Mouse (Mus musculus) liver, embryonic 12.5 days (tissue): ENCODE data around the gene Tnfsf9. TPM values are rescaled to one million over a fixed set of nuclear protein-coding genes. Genes with fewer than 3 reads are reported as not detected.

ENCODE experiments used
- ATAC-seq: fragments of 200-750 bp; cut with Nextera tagmentation; 2 replicates; pipeline ENCODE4 v1.8.0; 2017; ENCODE audit warnings: moderate number of reproducible peaks, mild to moderate bottlenecking, moderate library complexity
- H3K27ac ChIP-seq: fragments of 300-500 bp; sonication (generic); 2 replicates; pipeline ENCODE4 v1.5.1; 2016; ENCODE audit warnings: mild to moderate bottlenecking
- H3K27me3 ChIP-seq: fragments of 300-500 bp; sonication (generic); replicated peaks from 2 replicates; pipeline ENCODE4 v1.6.1; 2016; ENCODE audit warnings: mild to moderate bottlenecking, moderate library complexity
- H3K36me3 ChIP-seq: fragments of 300-500 bp; sonication (generic); 2 replicates; pipeline ENCODE4 v1.6.1; 2016; ENCODE audit warnings: mild to moderate bottlenecking, moderate library complexity
- H3K4me1 ChIP-seq: fragments of 300-500 bp; sonication (generic); 2 replicates; pipeline ENCODE4 v1.6.1; 2016
- H3K4me2 ChIP-seq: fragments of 300-500 bp; sonication (generic); 2 replicates; pipeline ENCODE4 v1.6.1; 2016; ENCODE audit warnings: mild to moderate bottlenecking, moderate library complexity
- H3K4me3 ChIP-seq: fragments of 300-500 bp; sonication (generic); 2 replicates; pipeline ENCODE4 v1.5.1; 2016; ENCODE audit warnings: mild to moderate bottlenecking, moderate library complexity
- H3K9ac ChIP-seq: fragments of 300-500 bp; sonication (generic); 2 replicates; pipeline ENCODE4 v1.6.1; 2016; ENCODE audit warnings: mild to moderate bottlenecking, moderate library complexity
- H3K9me3 ChIP-seq: fragments of 300-500 bp; sonication (generic); replicated peaks from 2 replicates; pipeline ENCODE4 v1.6.1; 2016; ENCODE audit warnings: mild to moderate bottlenecking, moderate library complexity
- WGBS: fragments of 180-500 bp; shearing (Covaris S2); methylation state at CpG from one replicate; pipeline ENCODE4 v1.1.7; 2016; ENCODE audit not compliant: insufficient replicate concordance; 5-methylcytosine and 5-hydroxymethylcytosine counted together
- polyA plus RNA-seq: library from polyadenylated mRNA; unstranded; fragments of >200 nt; fragmentation: Nextera tagmentation; extraction: Ambion mirVana; gene quantifications from 2 replicates; pipeline ENCODE4 v1.2.1, GENCODE M21; 2016

Gene Tnfsf9
- polyA plus RNA-seq, 1 experiment from 2014 or later, result 2.4 TPM

GRCm38 (mm10) chr17:57070699-57071098 lies 34.4 kb upstream of the Tnfsf9 start:
- no peaks in the 10 kb centered on the region for H3K9me3 ChIP-seq
- H3K27me3 ChIP-seq, result peaks cover 42% of the 10 kb centered on the region
- no peak overlapping the region for H3K27ac ChIP-seq
- H3K4me1 ChIP-seq, result peaks cover 21% of the 10 kb centered on the region
- 16% methylated on average over 11 of the region's 11 CpGs for WGBS
- H3K4me3 ChIP-seq, result no peak overlapping the region
- no peaks in the 10 kb centered on the region for H3K36me3 ChIP-seq
- H3K4me2 ChIP-seq, result peak overlapping the region; percentile 19
- peak; percentile 22; the same call in 1 of the 2 replicates for ATAC-seq
- no peak overlapping the region for H3K9ac ChIP-seq

GRCm38 (mm10) chr17:57076916-57077315 lies 28.2 kb upstream of the Tnfsf9 start:
- WGBS, result 40% methylated on average over 3 of the region's 3 CpGs
- no peak overlapping the region for H3K4me2 ChIP-seq
- H3K27me3 ChIP-seq, result peaks cover 12% of the 10 kb centered on the region; the same call in 1 of the 2 replicates
- no peaks in the 10 kb centered on the region for H3K36me3 ChIP-seq
- H3K9me3 ChIP-seq, result no peaks in the 10 kb centered on the region
- no peak for ATAC-seq
- H3K9ac ChIP-seq, result no peak overlapping the region
- H3K4me1 ChIP-seq, result peaks cover 16% of the 10 kb centered on the region
- H3K4me3 ChIP-seq, result no peak overlapping the region
- H3K27ac ChIP-seq, result no peak overlapping the region

GRCm38 (mm10) chr17:57078336-57078735 lies 26.8 kb upstream of the Tnfsf9 start, which contains the start of gene Dennd1c:
Dennd1c (minus strand) TSS chr17:57078514.
- ATAC-seq, result peak; percentile 60
- Histone ChIP-seq H3K4me3 (0 out of 2 replicates have a peak within 1 kb of the TSS, but pooled peaks have one; percentile 7), H3K36me3 (no peaks in the 10 kb centered on the region), H3K27me3 (0 out of 2 replicates have a peak, but pooled peaks cover 5% of the 10 kb centered on the region), H3K27ac (no peak within 1 kb of the TSS), H3K9ac (no peak within 1 kb of the TSS; the same call in 1 of the 2 replicates), H3K9me3 (no peaks in the 10 kb centered on the region), H3K4me2 (peak within 1 kb of the TSS; percentile 39), H3K4me1 (peaks cover 16% of the 10 kb centered on the region)
- WGBS, result 20% methylated on average over 6 of the region's 6 CpGs

- Histone ChIP-seq H3K36me3 (no peaks in the 10 kb centered on the region), H3K4me3 (no peak overlapping the region), H3K27me3 (no peaks in the 10 kb centered on the region; the same call in 1 of the 2 replicates), H3K9me3 (no peaks in the 10 kb centered on the region), H3K4me2 (no peak overlapping the region), H3K9ac (no peak overlapping the region), H3K27ac (no peak overlapping the region), H3K4me1 (peaks cover 16% of the 10 kb centered on the region)
- ATAC-seq, result no peak
- WGBS, result 57% methylated on average over 3 of the region's 3 CpGs
These were observed 25.2 kb upstream of the Tnfsf9 start for GRCm38 (mm10) chr17:57079919-57080318.

- H3K27ac ChIP-seq, result no peak overlapping the region
- peaks cover 16% of the 10 kb centered on the region for H3K4me1 ChIP-seq
- no peaks in the 10 kb centered on the region for H3K36me3 ChIP-seq
- H3K4me2 ChIP-seq, result no peak overlapping the region
- H3K27me3 ChIP-seq, result peaks cover 11% of the 10 kb centered on the region
- no peaks in the 10 kb centered on the region for H3K9me3 ChIP-seq
- 84% methylated on average over 31 of the region's 31 CpGs for WGBS
- no peak overlapping the region for H3K4me3 ChIP-seq
- ATAC-seq, result no peak
- no peak overlapping the region for H3K9ac ChIP-seq
These were observed 23.8 kb upstream of the Tnfsf9 start for GRCm38 (mm10) chr17:57081234-57081842.

- Histone ChIP-seq H3K9ac (no peak overlapping the region), H3K4me1 (peaks cover 18% of the 10 kb centered on the region), H3K27me3 (peaks cover 23% of the 10 kb centered on the region), H3K4me2 (no peak overlapping the region), H3K9me3 (no peaks in the 10 kb centered on the region), H3K4me3 (no peak overlapping the region), H3K27ac (no peak overlapping the region), H3K36me3 (no peaks in the 10 kb centered on the region)
- ATAC-seq, result no peak
- 64% methylated on average over 5 of the region's 5 CpGs for WGBS
These were observed 22.6 kb upstream of the Tnfsf9 start for GRCm38 (mm10) chr17:57082481-57082880.

GRCm38 (mm10) chr17:57085970-57086757 lies 19.0 kb upstream of the Tnfsf9 start:
- Histone ChIP-seq H3K4me1 (peaks cover 7% of the 10 kb centered on the region), H3K27me3 (peaks cover 54% of the 10 kb centered on the region), H3K27ac (no peak overlapping the region), H3K4me3 (no peak overlapping the region), H3K9me3 (no peaks in the 10 kb centered on the region), H3K36me3 (no peaks in the 10 kb centered on the region), H3K9ac (no peak overlapping the region), H3K4me2 (no peak overlapping the region)
- no peak for ATAC-seq
- 70% methylated on average over 11 of the region's 11 CpGs for WGBS

GRCm38 (mm10) chr17:57087049-57087832 lies 17.9 kb upstream of the Tnfsf9 start, which contains the start of gene Tubb4a:
Tubb4a (minus strand) TSS chr17:57087782.
- Histone ChIP-seq H3K4me2 (peak within 1 kb of the TSS; percentile 49), H3K9me3 (no peaks in the 10 kb centered on the region), H3K27me3 (peaks cover 55% of the 10 kb centered on the region), H3K36me3 (no peaks in the 10 kb centered on the region), H3K4me3 (peak within 1 kb of the TSS; percentile 26), H3K4me1 (peaks cover 7% of the 10 kb centered on the region), H3K9ac (no peak within 1 kb of the TSS), H3K27ac (no peak within 1 kb of the TSS)
- 4% methylated on average over 31 of the region's 31 CpGs for WGBS
- peak; percentile 37; the same call in 1 of the 2 replicates for ATAC-seq

- peaks cover 28% of the 10 kb centered on the region for H3K27me3 ChIP-seq
- H3K9me3 ChIP-seq, result no peaks in the 10 kb centered on the region
- no peak overlapping the region for H3K4me3 ChIP-seq
- no peaks in the 10 kb centered on the region for H3K36me3 ChIP-seq
- peaks cover 11% of the 10 kb centered on the region; the same call in 1 of the 2 replicates for H3K4me1 ChIP-seq
- ATAC-seq, result no peak; the same call in 1 of the 2 replicates
- H3K27ac ChIP-seq, result no peak overlapping the region
- no peak overlapping the region for H3K4me2 ChIP-seq
- no peak overlapping the region for H3K9ac ChIP-seq
- 59% methylated on average over 3 of the region's 3 CpGs for WGBS
These were observed 10.9 kb upstream of the Tnfsf9 start for GRCm38 (mm10) chr17:57094222-57094621.

- 5% methylated on average over 18 of the region's 19 CpGs for WGBS
- peaks cover 25% of the 10 kb centered on the region for H3K4me1 ChIP-seq
- H3K36me3 ChIP-seq, result no peaks in the 10 kb centered on the region
- ATAC-seq, result peak; percentile 63
- H3K4me2 ChIP-seq, result peak overlapping the region; percentile 55
- peaks cover 14% of the 10 kb centered on the region for H3K27me3 ChIP-seq
- no peak overlapping the region for H3K9ac ChIP-seq
- no peaks in the 10 kb centered on the region for H3K9me3 ChIP-seq
- H3K4me3 ChIP-seq, result peak overlapping the region; percentile 14; the same call in 1 of the 2 replicates
- no peak overlapping the region for H3K27ac ChIP-seq
These were observed 9.1 kb upstream of the Tnfsf9 start for GRCm38 (mm10) chr17:57095855-57096622.

GRCm38 (mm10) chr17:57096623-57096920 lies 8.6 kb upstream of the Tnfsf9 start:
- Histone ChIP-seq H3K36me3 (no peaks in the 10 kb centered on the region), H3K27me3 (peaks cover 14% of the 10 kb centered on the region), H3K9me3 (no peaks in the 10 kb centered on the region), H3K4me3 (peak overlapping the region; percentile 14; the same call in 1 of the 2 replicates), H3K9ac (no peak overlapping the region), H3K27ac (no peak overlapping the region), H3K4me1 (peaks cover 25% of the 10 kb centered on the region), H3K4me2 (peak overlapping the region; percentile 55)
- ATAC-seq, result peak; percentile 65
- 1% methylated on average over 11 of the region's 11 CpGs for WGBS
